Mouse (Mus musculus) intestine, postnatal 0 days (tissue): ENCODE measurements at regions not wholly inside any gene's neighbourhood (a gene's known extent, or its start where the extent isn't known, plus 50 kb on each side); places are given as distances from the start of the nearest gene placed in this dataset.

Experiments
- ATAC-seq: fragments of 200-750 bp; cut with Nextera tagmentation; 2 replicates; pipeline ENCODE4 v1.8.0; 2017; ENCODE audit warnings: mild to moderate bottlenecking, moderate TSS enrichment, moderate library complexity
- H3K27ac ChIP-seq: fragments of 300-500 bp; sonication (generic); 2 replicates; pipeline ENCODE4 v1.5.1; 2014; ENCODE audit warnings: mild to moderate bottlenecking, low read depth, low read length, moderate library complexity
- H3K27me3 ChIP-seq: fragments of 300-500 bp; sonication (generic); replicated peaks from 2 replicates; pipeline ENCODE4 v1.6.1; 2014; ENCODE audit warnings: low read length, mixed read lengths; ENCODE audit not compliant: control insufficient read depth, insufficient read depth
- H3K36me3 ChIP-seq: fragments of 300-500 bp; sonication (generic); 2 replicates; pipeline ENCODE4 v1.6.1; 2014; ENCODE audit warnings: mild to moderate bottlenecking, moderate library complexity; ENCODE audit not compliant: control insufficient read depth, insufficient read depth
- H3K4me1 ChIP-seq: fragments of 300-500 bp; sonication (generic); replicated peaks from 2 replicates; pipeline ENCODE4 v1.6.1; 2014; ENCODE audit warnings: antibody characterized with exemption, low read length, mixed read lengths; ENCODE audit not compliant: control insufficient read depth, insufficient read depth
- H3K4me2 ChIP-seq: fragments of 300-500 bp; sonication (generic); replicated peaks from 2 replicates; pipeline ENCODE4 v1.6.1; 2014; ENCODE audit warnings: low read depth, mild to moderate bottlenecking, moderate library complexity
- H3K4me3 ChIP-seq: fragments of 300-500 bp; sonication (generic); 2 replicates; pipeline ENCODE4 v1.5.1; 2014; ENCODE audit warnings: low read depth, low read length
- H3K9ac ChIP-seq: fragments of 300-500 bp; sonication (generic); 2 replicates; pipeline ENCODE4 v1.6.1; 2014; ENCODE audit warnings: mild to moderate bottlenecking, low read depth, low read length
- H3K9me3 ChIP-seq: fragments of 300-500 bp; sonication (generic); 2 replicates; pipeline ENCODE4 v1.6.1; 2016; ENCODE audit warnings: mixed run types; ENCODE audit not compliant: control insufficient read depth
- CTCF ChIP-seq: sonication (generic); IDR thresholded peaks from 2 replicates; pipeline ENCODE4 v1.5.1; 2016; ENCODE audit warnings: low read depth, mild to moderate bottlenecking, control low read depth, antibody characterized with exemption, moderate library complexity
- WGBS: fragments of 180-500 bp; shearing (Covaris S2); extraction: QIAGEN DNeasy Blood & Tissue Kit; methylation state at CpG from one replicate; pipeline ENCODE4 v1.1.7; 2014; 5-methylcytosine and 5-hydroxymethylcytosine counted together

- Histone ChIP-seq H3K36me3 (no peaks in the 10 kb centered on the region), H3K9ac (no peak overlapping the region), H3K27ac (no peak overlapping the region), H3K27me3 (no peaks in the 10 kb centered on the region), H3K4me3 (no peak overlapping the region), H3K9me3 (no peaks in the 10 kb centered on the region), H3K4me2 (no peak overlapping the region), H3K4me1 (no peaks in the 10 kb centered on the region)
- WGBS = 82% methylated on average over 7 of the region's 7 CpGs
- TF ChIP-seq CTCF = no peak
- no peak for ATAC-seq
Measured at GRCm38 (mm10) chr17:45954824-45955223, 77.3 kb downstream of the Vegfa start.

DNA sequence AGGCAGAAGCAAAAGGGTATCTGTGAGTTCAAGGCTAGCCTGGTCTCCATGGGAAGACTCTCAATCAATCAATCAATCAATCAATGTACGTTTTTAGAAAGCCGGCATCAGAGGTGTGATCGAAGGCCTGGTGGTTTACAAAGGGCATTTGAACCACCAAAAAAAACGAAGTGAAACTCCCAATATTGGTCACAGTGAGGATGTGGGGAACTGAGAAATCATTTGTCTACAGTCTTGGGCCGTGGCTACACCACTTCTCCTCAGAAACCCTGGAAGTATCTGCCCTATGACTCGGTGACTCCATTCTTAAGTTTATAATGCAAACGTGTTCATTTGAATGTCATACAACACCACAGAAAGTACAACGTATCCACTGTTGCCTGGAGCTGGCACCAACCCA, 78.6 kb downstream of the Vegfa start:
- Histone ChIP-seq H3K27ac (no peak overlapping the region), H3K4me3 (no peak overlapping the region), H3K4me1 (no peaks in the 10 kb centered on the region), H3K4me2 (no peak overlapping the region), H3K27me3 (no peaks in the 10 kb centered on the region), H3K36me3 (no peaks in the 10 kb centered on the region), H3K9me3 (no peaks in the 10 kb centered on the region), H3K9ac (no peak overlapping the region)
- no peak for ATAC-seq
- 81% methylated on average over 8 of the region's 8 CpGs for WGBS
- TF ChIP-seq CTCF = no peak

- Histone ChIP-seq H3K36me3 (no peaks in the 10 kb centered on the region), H3K4me3 (no peak overlapping the region), H3K4me1 (no peaks in the 10 kb centered on the region), H3K4me2 (no peak overlapping the region), H3K27ac (peak overlapping the region; percentile 90), H3K27me3 (no peaks in the 10 kb centered on the region), H3K9me3 (no peaks in the 10 kb centered on the region), H3K9ac (no peak overlapping the region)
- ATAC-seq = peak; percentile 92
- WGBS = 29% methylated on average over 9 of the region's 9 CpGs
- no peak for TF ChIP-seq CTCF
Measured at GRCm38 (mm10) chr17:45950533-45951164, 81.5 kb downstream of the Vegfa start.

DNA sequence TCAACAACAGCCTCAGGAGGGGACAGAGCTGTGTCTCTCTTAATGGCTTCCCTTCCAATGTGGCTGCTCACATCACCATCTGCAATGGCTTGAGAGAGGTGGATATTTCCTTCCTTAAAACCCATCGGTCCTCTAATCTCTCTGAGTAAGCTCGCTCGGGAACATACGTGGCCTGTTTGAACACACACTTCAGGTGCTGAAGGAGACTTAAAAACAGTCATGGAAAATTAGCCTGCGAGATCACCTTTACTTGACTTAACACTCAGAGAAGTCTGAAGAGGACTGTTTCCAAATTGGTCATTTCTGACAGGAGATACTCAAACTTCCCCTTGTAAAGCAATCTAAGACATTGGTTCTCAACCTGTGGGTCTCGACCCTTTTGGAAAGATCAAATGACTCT, 83.0 kb downstream of the Vegfa start:
- Histone ChIP-seq H3K27ac (no peak overlapping the region), H3K9ac (no peak overlapping the region), H3K36me3 (no peaks in the 10 kb centered on the region), H3K4me3 (no peak overlapping the region), H3K9me3 (no peaks in the 10 kb centered on the region), H3K27me3 (no peaks in the 10 kb centered on the region), H3K4me1 (no peaks in the 10 kb centered on the region), H3K4me2 (no peak overlapping the region)
- WGBS = 85% methylated on average over 6 of the region's 6 CpGs
- no peak for TF ChIP-seq CTCF
- ATAC-seq = no peak

GRCm38 (mm10) chr17:45948314-45948935, 83.7 kb downstream of the Vegfa start:
- no peak overlapping the region for H3K4me2 ChIP-seq
- WGBS = 43% methylated on average over 5 of the region's 5 CpGs
- H3K4me1 ChIP-seq = no peaks in the 10 kb centered on the region
- no peaks in the 10 kb centered on the region for H3K36me3 ChIP-seq
- no peak overlapping the region for H3K9ac ChIP-seq
- no peak overlapping the region for H3K27ac ChIP-seq
- TF ChIP-seq CTCF = no peak
- H3K4me3 ChIP-seq = no peak overlapping the region
- H3K27me3 ChIP-seq = no peaks in the 10 kb centered on the region
- ATAC-seq = no peak
- no peaks in the 10 kb centered on the region for H3K9me3 ChIP-seq

DNA sequence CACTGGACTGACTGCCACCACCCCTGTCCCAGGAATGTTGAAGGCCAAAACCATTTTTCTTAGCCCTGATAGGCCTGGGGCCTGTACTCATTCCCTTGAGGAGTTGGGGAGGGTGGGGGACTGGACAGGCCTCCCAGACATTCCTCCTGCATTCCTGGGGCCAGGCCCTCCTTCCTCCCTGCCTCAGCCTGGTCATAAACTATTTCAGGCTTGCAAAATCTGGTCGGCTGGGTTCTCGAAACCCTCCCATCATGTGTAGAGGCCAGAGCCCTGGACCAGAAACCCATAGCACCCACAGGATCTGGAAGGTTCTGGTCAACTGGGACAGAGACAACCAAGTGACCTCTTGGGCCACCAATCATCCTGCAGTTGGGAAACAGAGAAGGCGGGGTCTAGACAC, 87.2 kb downstream of the Vegfa start:
- Histone ChIP-seq H3K9ac (no peak overlapping the region), H3K27ac (no peak overlapping the region), H3K36me3 (no peaks in the 10 kb centered on the region), H3K9me3 (no peaks in the 10 kb centered on the region), H3K4me1 (no peaks in the 10 kb centered on the region), H3K27me3 (no peaks in the 10 kb centered on the region), H3K4me2 (no peak overlapping the region), H3K4me3 (no peak overlapping the region)
- no peak for ATAC-seq
- WGBS = 61% methylated on average over 3 of the region's 3 CpGs
- TF ChIP-seq CTCF = no peak

GRCm38 (mm10) chr17:45943244-45943643, 88.9 kb downstream of the Vegfa start:
- WGBS = 51% methylated on average over 6 of the region's 6 CpGs
- H3K4me3 ChIP-seq = no peak overlapping the region
- no peaks in the 10 kb centered on the region for H3K27me3 ChIP-seq
- no peaks in the 10 kb centered on the region for H3K36me3 ChIP-seq
- H3K9me3 ChIP-seq = no peaks in the 10 kb centered on the region
- no peak overlapping the region for H3K9ac ChIP-seq
- no peak overlapping the region for H3K4me2 ChIP-seq
- no peak overlapping the region for H3K27ac ChIP-seq
- no peaks in the 10 kb centered on the region for H3K4me1 ChIP-seq
- no peak for ATAC-seq
- no peak for TF ChIP-seq CTCF
